Mouse (Mus musculus) splenic B cell, adult 2 months (primary cell): ENCODE measurements around the gene Cyp26c1.

Experiments
- DNase-seq: peaks from one replicate; pipeline ENCODE4 v3.0.0-alpha.2; 2011; ENCODE audit warnings: low read depth, low spot score
- H3K27me3 ChIP-seq: 2 replicates; pipeline ENCODE4 v1.6.1; 2012; ENCODE audit warnings: mild to moderate bottlenecking, low read length, moderate library complexity, mixed read lengths; ENCODE audit not compliant: control insufficient read depth, poor library complexity, insufficient read depth, severe bottlenecking
- H3K36me3 ChIP-seq: 2 replicates; pipeline ENCODE4 v1.6.1; 2012; ENCODE audit warnings: mild to moderate bottlenecking, low read length, moderate library complexity, mixed read lengths; ENCODE audit not compliant: control insufficient read depth, poor library complexity, insufficient read depth, severe bottlenecking

Gene Cyp26c1

DNA sequence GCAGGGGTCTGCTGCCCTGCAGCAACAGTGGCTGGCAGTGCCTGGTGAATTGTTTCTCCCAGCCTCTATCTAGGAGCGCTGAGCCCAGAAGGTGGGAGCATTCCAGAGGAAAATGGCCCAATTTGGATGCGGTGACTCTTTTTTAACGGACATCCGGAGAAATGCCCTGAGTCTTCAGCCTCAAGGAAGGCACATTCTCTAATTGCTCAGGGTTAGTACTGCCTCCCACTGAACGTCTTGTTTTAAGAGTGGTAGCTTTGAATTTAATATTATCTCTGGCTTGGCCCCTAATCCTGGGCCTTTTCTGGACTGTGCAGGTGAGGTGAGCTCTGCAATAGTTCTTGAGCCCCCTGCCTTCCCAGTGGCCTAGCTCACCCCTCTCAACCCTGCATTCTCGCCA is at the start of gene Cyp26c1:
Gene Cyp26c1 (plus strand): TSS at position 301 of the 400 bp plus-strand sequence.
- H3K27me3 ChIP-seq = no peaks in the 10 kb centered on the region
- DNase-seq = no peak

GRCm38 (mm10) chr19:37647994-37648393 is 37.4 kb upstream of the Cyp26c1 start:
- Histone ChIP-seq H3K36me3 (peaks cover 3% of the 10 kb centered on the region; the same call in 1 of the 2 replicates), H3K27me3 (no peaks in the 10 kb centered on the region)
- DNase-seq = no peak

More for the DNA sequence above, at the start of gene Cyp26c1:
- H3K36me3 ChIP-seq = peaks cover 9% of the 10 kb centered on the region

- peaks cover 1% of the 10 kb centered on the region; the same call in 1 of the 2 replicates for H3K36me3 ChIP-seq
- DNase-seq = no peak
- no peaks in the 10 kb centered on the region for H3K27me3 ChIP-seq
Measured at GRCm38 (mm10) chr19:37650526-37650925, 34.9 kb upstream of the Cyp26c1 start.

GRCm38 (mm10) chr19:37654012-37654411 is 31.4 kb upstream of the Cyp26c1 start:
- no peak for DNase-seq
- no peaks in the 10 kb centered on the region; the same call in 1 of the 2 replicates for H3K36me3 ChIP-seq
- no peaks in the 10 kb centered on the region for H3K27me3 ChIP-seq

GRCm38 (mm10) chr19:37656441-37656840 is 28.9 kb upstream of the Cyp26c1 start:
- Histone ChIP-seq H3K36me3 (peaks cover under 1% of the 10 kb centered on the region; the same call in 1 of the 2 replicates), H3K27me3 (no peaks in the 10 kb centered on the region)
- no peak for DNase-seq

DNA sequence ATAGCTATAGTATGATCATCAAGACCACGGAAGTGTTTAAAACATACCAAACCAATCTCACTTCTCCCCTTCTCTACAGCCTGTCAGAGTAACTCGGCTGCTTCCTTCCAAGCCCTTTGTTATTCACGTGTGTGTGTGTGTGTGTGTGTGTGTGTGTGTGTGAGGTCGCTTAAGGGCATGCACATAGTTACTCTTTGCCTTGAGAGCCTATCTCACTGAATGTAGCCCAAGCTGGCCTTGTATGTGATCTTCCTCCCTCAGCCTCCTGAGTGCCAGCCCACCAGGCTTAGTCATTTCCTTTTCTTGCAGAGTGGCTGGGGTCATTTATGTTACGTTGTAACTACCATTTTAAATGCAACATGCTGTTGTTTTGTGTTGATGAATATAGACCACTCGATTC is 20.1 kb upstream of the Cyp26c1 start:
- DNase-seq = no peak
- Histone ChIP-seq H3K27me3 (no peaks in the 10 kb centered on the region), H3K36me3 (peaks cover 4% of the 10 kb centered on the region; the same call in 1 of the 2 replicates)

DNA sequence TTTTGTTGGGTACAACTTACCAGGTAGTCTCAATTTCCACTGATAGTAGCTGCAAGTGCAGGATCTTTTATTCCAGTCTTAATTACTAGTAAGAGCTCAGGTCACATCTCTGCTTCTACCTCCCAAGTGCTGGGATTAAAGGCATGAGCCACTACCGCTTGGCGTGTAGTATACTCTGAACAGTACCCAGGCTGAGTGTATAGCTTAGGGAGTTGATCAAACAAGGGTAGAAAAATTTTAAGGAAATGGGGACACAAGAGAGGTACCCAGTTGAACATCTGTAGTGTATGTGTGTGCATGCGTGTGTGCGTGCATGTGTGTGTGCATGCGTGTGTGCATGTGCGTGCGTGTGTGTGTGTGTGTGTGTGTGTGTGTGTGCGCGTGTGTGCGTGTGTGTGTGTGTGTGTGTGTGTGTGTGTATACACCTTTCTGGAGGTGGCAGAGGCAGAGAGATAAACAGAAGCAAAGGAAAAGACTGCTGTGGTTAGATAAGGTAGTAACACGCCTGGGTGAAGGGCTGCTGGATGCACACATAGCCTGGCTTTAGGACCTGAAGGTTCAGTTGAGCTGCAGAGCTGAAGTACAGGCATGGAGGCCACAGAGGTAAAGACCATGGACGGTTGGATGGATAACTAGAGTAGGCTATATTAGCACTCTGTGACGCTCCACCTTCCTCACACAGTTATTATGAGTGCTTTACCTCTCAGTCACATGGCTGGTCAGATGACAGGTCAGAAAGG is 17.4 kb upstream of the Cyp26c1 start:
- no peaks in the 10 kb centered on the region for H3K27me3 ChIP-seq
- H3K36me3 ChIP-seq = peaks cover 2% of the 10 kb centered on the region; the same call in 1 of the 2 replicates
- DNase-seq = no peak

GRCm38 (mm10) chr19:37668657-37669056 is 16.7 kb upstream of the Cyp26c1 start:
- peaks cover 2% of the 10 kb centered on the region; the same call in 1 of the 2 replicates for H3K36me3 ChIP-seq

DNA sequence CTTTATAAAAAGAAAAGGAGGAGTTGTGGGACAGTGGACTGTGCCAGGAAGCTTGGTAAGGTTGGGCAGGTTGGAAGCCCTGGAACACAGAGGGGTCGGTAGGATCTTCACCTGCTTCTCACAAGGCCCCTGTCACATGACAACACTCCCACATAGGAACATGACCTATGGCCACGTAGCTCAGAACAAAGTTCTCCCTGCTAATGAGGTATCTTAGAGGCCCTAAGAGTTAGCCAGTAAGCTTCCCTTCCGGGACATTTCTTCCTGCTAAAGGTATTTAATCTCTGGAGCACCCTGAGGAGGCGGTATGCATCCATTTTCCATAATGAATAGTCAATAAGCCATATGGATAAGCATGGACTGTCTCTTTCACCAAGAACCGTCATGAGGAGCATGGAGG is 15.9 kb upstream of the Cyp26c1 start:
- DNase-seq = no peak
- Histone ChIP-seq H3K27me3 (no peaks in the 10 kb centered on the region), H3K36me3 (0 out of 2 replicates have a peak, but pooled peaks cover 2% of the 10 kb centered on the region)

More at GRCm38 (mm10) chr19:37668657-37669056, 16.7 kb upstream of the Cyp26c1 start:
- DNase-seq = no peak
- no peaks in the 10 kb centered on the region for H3K27me3 ChIP-seq

DNA sequence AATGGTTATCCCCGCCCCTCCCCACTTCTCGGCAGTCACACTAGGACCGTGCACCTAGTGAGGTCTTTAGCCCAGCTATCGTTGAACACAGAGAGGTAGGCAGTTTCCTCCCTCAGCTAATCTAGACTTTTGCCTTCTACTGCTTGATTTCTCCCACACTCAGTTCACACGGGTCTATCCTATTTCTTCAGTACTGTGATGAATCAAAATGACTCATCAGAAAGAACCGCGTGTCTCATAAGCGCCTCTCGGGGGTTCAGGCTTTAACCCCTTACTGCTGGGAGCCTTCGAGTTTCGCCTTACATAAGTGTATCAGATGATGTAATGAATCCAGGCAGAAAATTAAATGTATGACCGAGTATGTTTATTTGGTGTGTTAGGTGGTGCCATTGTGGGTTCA is 12.0 kb upstream of the Cyp26c1 start:
- H3K36me3 ChIP-seq = no peaks in the 10 kb centered on the region
- no peak for DNase-seq
- no peaks in the 10 kb centered on the region for H3K27me3 ChIP-seq

DNA sequence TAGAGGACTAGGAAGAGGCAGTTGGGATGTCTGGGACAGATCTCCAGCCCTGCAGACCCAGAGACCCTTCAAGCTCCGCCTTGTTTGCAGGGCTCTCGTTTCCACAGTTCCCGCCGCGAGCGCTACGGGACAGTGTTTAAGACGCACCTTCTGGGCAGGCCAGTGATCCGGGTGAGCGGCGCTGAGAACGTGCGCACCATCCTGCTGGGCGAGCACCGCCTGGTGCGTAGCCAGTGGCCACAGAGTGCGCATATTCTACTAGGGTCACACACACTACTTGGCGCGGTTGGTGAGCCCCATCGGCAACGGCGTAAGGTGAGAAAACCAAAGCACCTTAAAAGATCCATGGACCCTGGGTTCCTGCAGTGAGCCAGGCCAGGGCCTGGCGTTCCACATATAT is 966 bp downstream of the Cyp26c1 start:
- H3K27me3 ChIP-seq = no peaks in the 10 kb centered on the region
- DNase-seq = no peak
- H3K36me3 ChIP-seq = peaks cover 7% of the 10 kb centered on the region; the same call in 1 of the 2 replicates

- peaks cover 7% of the 10 kb centered on the region; the same call in 1 of the 2 replicates for H3K36me3 ChIP-seq
- DNase-seq = no peak
- no peaks in the 10 kb centered on the region for H3K27me3 ChIP-seq
Measured at GRCm38 (mm10) chr19:37686941-37687850, 1.8 kb downstream of the Cyp26c1 start.

- Histone ChIP-seq H3K27me3 (no peaks in the 10 kb centered on the region), H3K36me3 (peaks cover 4% of the 10 kb centered on the region; the same call in 1 of the 2 replicates)
- no peak for DNase-seq
Measured at GRCm38 (mm10) chr19:37689478-37689877, 4.1 kb downstream of the Cyp26c1 start.

- no peaks in the 10 kb centered on the region for H3K27me3 ChIP-seq
- peaks cover under 1% of the 10 kb centered on the region; the same call in 1 of the 2 replicates for H3K36me3 ChIP-seq
- DNase-seq = no peak
Measured at GRCm38 (mm10) chr19:37690716-37691115, 5.3 kb downstream of the Cyp26c1 start.
